Mouse (Mus musculus): ENCODE measurements around the gene Cdt1. TPM values are rescaled to one million over a fixed set of nuclear protein-coding genes. Genes with fewer than 3 reads are reported as not detected.

Cdt1 gene
- polyA plus RNA-seq, 1 experiment from 2014 or later = 28.4 TPM

DNA sequence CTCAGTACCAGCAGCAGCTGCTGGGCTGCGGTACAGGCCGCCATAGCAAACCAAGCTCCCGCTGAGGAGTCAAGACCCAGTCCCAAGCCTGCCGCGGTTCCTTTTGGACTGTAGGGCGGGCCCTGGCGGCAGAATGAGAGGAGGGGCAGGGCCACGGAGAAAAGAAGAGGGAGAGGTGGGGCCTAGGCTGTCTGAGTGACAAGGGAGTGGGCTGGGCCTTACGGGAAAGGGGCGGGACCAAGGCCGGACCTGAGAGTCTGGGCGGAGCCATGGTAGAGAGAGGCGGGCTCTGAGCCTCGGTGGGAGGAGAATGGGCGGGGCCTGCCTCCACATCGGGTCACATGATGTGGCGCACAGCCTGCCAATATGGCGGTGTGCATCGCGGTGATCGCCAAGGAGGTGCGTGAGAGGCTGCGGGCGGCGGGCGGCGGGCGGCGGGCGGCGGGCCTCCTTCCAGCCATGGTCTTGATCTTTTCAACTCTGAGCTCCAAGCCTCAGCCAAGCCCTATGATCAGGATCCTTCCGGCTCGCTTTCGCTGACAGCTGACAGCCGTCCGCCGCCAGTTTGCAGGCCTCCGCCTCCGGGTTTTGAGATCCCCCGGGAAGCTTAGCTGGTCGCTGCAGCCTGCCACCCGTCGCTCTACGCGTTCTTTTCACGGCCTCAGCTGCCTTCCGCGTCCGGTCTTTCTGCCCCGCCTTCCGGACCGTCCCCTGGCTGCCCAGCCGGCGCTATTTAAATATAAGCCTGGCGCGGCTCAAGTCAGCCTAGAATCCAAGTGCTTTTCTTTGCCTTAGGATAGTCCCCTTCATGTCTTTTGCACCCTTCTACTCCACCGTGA is 43.7 kb downstream of the Cdt1 start, which contains the start of the genes Galns and Trappc2l:
TSS of gene Galns (minus strand) at position 169 of the 839 bp plus-strand sequence.
TSS of gene Trappc2l (plus strand) at position 346 of the 839 bp plus-strand sequence.
- Histone ChIP-seq H3K9me3 (replicated peaks; ENCODE audit: control insufficient read depth, low read length) (no peaks in the 10 kb centered on the region), H3K4me1 (ENCODE audit: control insufficient read depth, insufficient read depth, low read length) (peaks cover 20% of the 10 kb centered on the region; the same call in 1 of the 2 replicates), H3K9ac (ENCODE audit: low read length) (peak within 1 kb of the TSS; percentile 83), H3K27ac (ENCODE audit: low read length) (peak within 1 kb of the TSS; percentile 89), H3K27me3 (ENCODE audit: control insufficient read depth, insufficient read depth, low read length) (no peaks in the 10 kb centered on the region), H3K36me3 (ENCODE audit: control insufficient read depth, insufficient read depth, low read length) (no peaks in the 10 kb centered on the region), H3K4me2 (ENCODE audit: low read depth, low read length) (peak within 1 kb of the TSS; percentile 85), H3K4me3 (replicated peaks; ENCODE audit: low read length) (peak within 1 kb of the TSS; percentile 81)
- ATAC-seq (ENCODE audit: insufficient read depth, low FRiP score) = peak; percentile 98
- WGBS = under 1% methylated on average over 57 of the region's 57 CpGs

DNA sequence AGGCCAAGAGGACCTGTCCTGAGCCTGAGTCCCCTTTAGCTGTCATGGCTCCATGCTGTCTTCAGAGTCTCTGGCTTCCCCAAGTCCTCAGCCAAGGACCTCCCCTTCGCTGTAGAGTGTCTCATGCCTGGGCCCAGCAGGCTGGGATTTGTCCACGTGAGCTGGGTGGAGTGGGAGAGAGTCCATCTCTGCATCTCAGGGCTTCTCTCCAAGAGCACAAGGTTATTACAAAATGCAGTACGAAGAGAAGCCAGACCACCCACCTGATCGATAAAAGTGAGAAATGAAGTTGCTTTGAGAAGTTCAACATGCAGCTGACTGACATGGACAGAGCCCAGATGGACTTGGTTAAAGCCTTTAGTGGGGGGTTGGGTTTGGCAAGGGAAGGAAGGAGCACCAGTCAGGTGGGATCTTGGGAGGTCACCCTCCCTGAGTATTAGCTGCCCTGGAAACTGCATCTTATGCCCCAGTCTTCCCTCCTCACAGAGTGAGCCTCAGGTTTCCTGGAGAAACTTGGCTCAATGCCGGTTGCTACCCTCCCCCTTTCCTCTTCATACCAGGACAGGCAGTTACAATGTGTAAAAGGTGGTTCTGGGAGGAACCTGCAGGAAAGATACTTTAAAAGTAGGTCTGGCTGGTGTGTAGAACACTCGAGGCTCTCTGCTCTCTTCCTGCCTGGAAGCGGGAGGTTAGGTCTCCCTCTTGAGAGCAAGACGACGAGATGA is 48.5 kb downstream of the Cdt1 start:
- no peak for ATAC-seq (ENCODE audit: insufficient read depth, low FRiP score)
- Histone ChIP-seq H3K27ac (ENCODE audit: low read length) (peak overlapping the region; percentile 37; the same call in 1 of the 2 replicates), H3K9me3 (replicated peaks; ENCODE audit: control insufficient read depth, low read length) (no peaks in the 10 kb centered on the region), H3K4me1 (ENCODE audit: control insufficient read depth, insufficient read depth, low read length) (peaks cover 15% of the 10 kb centered on the region; the same call in 1 of the 2 replicates), H3K4me3 (replicated peaks; ENCODE audit: low read length) (no peak overlapping the region), H3K9ac (ENCODE audit: low read length) (no peak overlapping the region), H3K27me3 (ENCODE audit: control insufficient read depth, insufficient read depth, low read length) (no peaks in the 10 kb centered on the region), H3K36me3 (ENCODE audit: control insufficient read depth, insufficient read depth, low read length) (no peaks in the 10 kb centered on the region), H3K4me2 (ENCODE audit: low read depth, low read length) (no peak overlapping the region)
- 50% methylated on average over 9 of the region's 9 CpGs for WGBS

DNA sequence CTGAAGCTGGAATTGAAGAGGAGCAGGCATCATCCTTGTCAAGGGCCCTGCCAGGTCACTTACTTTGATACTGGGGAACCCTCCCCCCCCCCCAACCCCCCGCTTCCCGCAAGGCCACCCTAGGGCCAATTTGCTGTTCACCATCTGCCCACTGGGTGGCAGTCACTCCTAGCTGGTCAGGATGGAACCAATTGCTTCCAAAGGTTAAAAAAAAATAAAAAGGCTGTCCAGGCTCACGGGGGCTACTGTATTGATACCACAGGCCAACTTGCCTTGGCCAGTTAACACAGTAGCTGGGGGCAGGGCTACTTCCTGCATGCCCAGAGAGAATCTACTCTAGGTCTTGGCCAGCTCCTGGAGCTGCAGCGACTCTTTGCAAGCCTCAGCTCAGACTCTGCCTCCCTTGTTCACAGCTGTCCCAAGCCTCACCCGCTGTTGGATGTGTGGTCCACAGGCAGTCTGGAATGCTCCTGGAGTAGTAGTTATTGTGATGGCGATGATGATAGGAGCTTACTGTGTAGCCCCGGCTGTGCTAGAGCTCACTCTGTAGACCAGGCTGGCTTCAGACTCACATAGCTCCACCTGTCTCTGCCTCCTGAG is 50.2 kb downstream of the Cdt1 start:
- H3K36me3 ChIP-seq (ENCODE audit: control insufficient read depth, insufficient read depth, low read length) = no peaks in the 10 kb centered on the region
- H3K4me2 ChIP-seq (ENCODE audit: low read depth, low read length) = no peak overlapping the region
- no peak overlapping the region for H3K4me3 ChIP-seq (replicated peaks; ENCODE audit: low read length)
- 0 out of 2 replicates have a peak overlapping the region, but pooled peaks have one; percentile 3 for H3K9ac ChIP-seq (ENCODE audit: low read length)
- no peak for ATAC-seq (ENCODE audit: insufficient read depth, low FRiP score)
- H3K27me3 ChIP-seq (ENCODE audit: control insufficient read depth, insufficient read depth, low read length) = no peaks in the 10 kb centered on the region
- 25% methylated on average over 5 of the region's 7 CpGs for WGBS
- H3K4me1 ChIP-seq (ENCODE audit: control insufficient read depth, insufficient read depth, low read length) = peaks cover 10% of the 10 kb centered on the region; the same call in 1 of the 2 replicates
- H3K27ac ChIP-seq (ENCODE audit: low read length) = no peak overlapping the region
- H3K9me3 ChIP-seq (replicated peaks; ENCODE audit: control insufficient read depth, low read length) = no peaks in the 10 kb centered on the region

GRCm38 (mm10) chr8:122618660-122619378 is 51.0 kb downstream of the Cdt1 start:
- Histone ChIP-seq H3K4me2 (ENCODE audit: low read depth, low read length) (no peak overlapping the region), H3K4me3 (replicated peaks; ENCODE audit: low read length) (no peak overlapping the region), H3K27ac (ENCODE audit: low read length) (no peak overlapping the region), H3K9ac (ENCODE audit: low read length) (no peak overlapping the region), H3K4me1 (ENCODE audit: control insufficient read depth, insufficient read depth, low read length) (peaks cover 10% of the 10 kb centered on the region; the same call in 1 of the 2 replicates), H3K9me3 (replicated peaks; ENCODE audit: control insufficient read depth, low read length) (no peaks in the 10 kb centered on the region), H3K36me3 (ENCODE audit: control insufficient read depth, insufficient read depth, low read length) (no peaks in the 10 kb centered on the region), H3K27me3 (ENCODE audit: control insufficient read depth, insufficient read depth, low read length) (no peaks in the 10 kb centered on the region)
- no peak for ATAC-seq (ENCODE audit: insufficient read depth, low FRiP score)
- WGBS = 80% methylated on average over 6 of the region's 6 CpGs

- H3K4me1 ChIP-seq (ENCODE audit: control insufficient read depth, insufficient read depth, low read length) = peaks cover 10% of the 10 kb centered on the region; the same call in 1 of the 2 replicates
- no peak overlapping the region for H3K9ac ChIP-seq (ENCODE audit: low read length)
- 31% methylated on average over 5 of the region's 5 CpGs for WGBS
- no peaks in the 10 kb centered on the region for H3K9me3 ChIP-seq (replicated peaks; ENCODE audit: control insufficient read depth, low read length)
- no peak overlapping the region for H3K4me3 ChIP-seq (replicated peaks; ENCODE audit: low read length)
- H3K27ac ChIP-seq (ENCODE audit: low read length) = no peak overlapping the region
- no peaks in the 10 kb centered on the region for H3K36me3 ChIP-seq (ENCODE audit: control insufficient read depth, insufficient read depth, low read length)
- H3K27me3 ChIP-seq (ENCODE audit: control insufficient read depth, insufficient read depth, low read length) = no peaks in the 10 kb centered on the region
- ATAC-seq (ENCODE audit: insufficient read depth, low FRiP score) = no peak
- no peak overlapping the region for H3K4me2 ChIP-seq (ENCODE audit: low read depth, low read length)
Observed at GRCm38 (mm10) chr8:122620446-122620845, 52.6 kb downstream of the Cdt1 start.

GRCm38 (mm10) chr8:122622727-122623126 is 54.9 kb downstream of the Cdt1 start, which contains the start of gene Pabpn1l:
Pabpn1l (minus strand) TSS chr8:122622739.
- no peak within 1 kb of the TSS for H3K4me3 ChIP-seq (replicated peaks; ENCODE audit: low read length)
- no peaks in the 10 kb centered on the region for H3K27me3 ChIP-seq (ENCODE audit: control insufficient read depth, insufficient read depth, low read length)
- H3K9me3 ChIP-seq (replicated peaks; ENCODE audit: control insufficient read depth, low read length) = no peaks in the 10 kb centered on the region
- WGBS = 54% methylated on average over 6 of the region's 6 CpGs
- no peak within 1 kb of the TSS for H3K4me2 ChIP-seq (ENCODE audit: low read depth, low read length)
- peaks cover 3% of the 10 kb centered on the region; the same call in 1 of the 2 replicates for H3K4me1 ChIP-seq (ENCODE audit: control insufficient read depth, insufficient read depth, low read length)
- no peaks in the 10 kb centered on the region for H3K36me3 ChIP-seq (ENCODE audit: control insufficient read depth, insufficient read depth, low read length)
- H3K27ac ChIP-seq (ENCODE audit: low read length) = no peak within 1 kb of the TSS
- no peak for ATAC-seq (ENCODE audit: insufficient read depth, low FRiP score)
- H3K9ac ChIP-seq (ENCODE audit: low read length) = no peak within 1 kb of the TSS

Small RNA genes lying within 50 kb of the gene (microRNA-seq; reads per million reads assigned to microRNA genes)
- gene Mir6396 = not detected

Other genes with a start within 250 kb of the Cdt1 start
- not detected in 2 replicates for gene Trhr2, start 207.3 kb upstream of the Cdt1 start, polyA plus RNA-seq (2015; fragmentation: Nextera tagmentation; extraction: Ambion mirVana)
- gene Zc3h18, start 191.4 kb upstream of the Cdt1 start, polyA plus RNA-seq (2015; fragmentation: Nextera tagmentation; extraction: Ambion mirVana) = 28.1 and 32.4 TPM in 2 replicates
- not detected in 2 replicates for gene Il17c, start 146.0 kb upstream of the Cdt1 start, polyA plus RNA-seq (2015; fragmentation: Nextera tagmentation; extraction: Ambion mirVana)
- 241 and 270 TPM in 2 replicates for gene Cyba, start 135.1 kb upstream of the Cdt1 start, polyA plus RNA-seq (2015; fragmentation: Nextera tagmentation; extraction: Ambion mirVana)
- 40.3 and 40.7 TPM in 2 replicates for gene Mvd, start 124.6 kb upstream of the Cdt1 start, polyA plus RNA-seq (2015; fragmentation: Nextera tagmentation; extraction: Ambion mirVana)
- 0.59 and 1.2 TPM in 2 replicates for gene Snai3, start 107.3 kb upstream of the Cdt1 start, polyA plus RNA-seq (2015; fragmentation: Nextera tagmentation; extraction: Ambion mirVana)
- 31.3 and 36.4 TPM in 2 replicates for gene Rnf166, start 92.0 kb upstream of the Cdt1 start, polyA plus RNA-seq (2015; fragmentation: Nextera tagmentation; extraction: Ambion mirVana)
- 39.8 TPM in 2 replicates for gene Ctu2, start 91.9 kb upstream of the Cdt1 start, polyA plus RNA-seq (2015; fragmentation: Nextera tagmentation; extraction: Ambion mirVana)
- 13.5 and 18.9 TPM in 2 replicates for gene Piezo1, start 16.7 kb upstream of the Cdt1 start, polyA plus RNA-seq (2015; fragmentation: Nextera tagmentation; extraction: Ambion mirVana)
- 335 and 345 TPM in 2 replicates for gene Aprt, start 8.9 kb downstream of the Cdt1 start, polyA plus RNA-seq (2015; fragmentation: Nextera tagmentation; extraction: Ambion mirVana)
- gene Galns, start 43.4 kb downstream of the Cdt1 start, polyA plus RNA-seq (2015; fragmentation: Nextera tagmentation; extraction: Ambion mirVana) = 14.7 and 14.8 TPM in 2 replicates
- gene Trappc2l, start 43.6 kb downstream of the Cdt1 start, polyA plus RNA-seq (2015; fragmentation: Nextera tagmentation; extraction: Ambion mirVana) = 41.4 and 50.6 TPM in 2 replicates
- not detected in 2 replicates for gene Pabpn1l, start 54.7 kb downstream of the Cdt1 start, polyA plus RNA-seq (2015; fragmentation: Nextera tagmentation; extraction: Ambion mirVana)
- gene Cbfa2t3, start 131.1 kb downstream of the Cdt1 start, polyA plus RNA-seq (2015; fragmentation: Nextera tagmentation; extraction: Ambion mirVana) = 3.2 and 4.1 TPM in 2 replicates
- gene Acsf3, start 207.5 kb downstream of the Cdt1 start, polyA plus RNA-seq (2015; fragmentation: Nextera tagmentation; extraction: Ambion mirVana) = 20.1 and 20.9 TPM in 2 replicates